Mouse (Mus musculus): ENCODE measurements around the gene 2610318N02Rik. TPM values are rescaled to one million over a fixed set of nuclear protein-coding genes. Genes with fewer than 3 reads are reported as not detected.

2610318N02Rik gene
- polyA plus RNA-seq, 1 experiment: 2.5 TPM

DNA sequence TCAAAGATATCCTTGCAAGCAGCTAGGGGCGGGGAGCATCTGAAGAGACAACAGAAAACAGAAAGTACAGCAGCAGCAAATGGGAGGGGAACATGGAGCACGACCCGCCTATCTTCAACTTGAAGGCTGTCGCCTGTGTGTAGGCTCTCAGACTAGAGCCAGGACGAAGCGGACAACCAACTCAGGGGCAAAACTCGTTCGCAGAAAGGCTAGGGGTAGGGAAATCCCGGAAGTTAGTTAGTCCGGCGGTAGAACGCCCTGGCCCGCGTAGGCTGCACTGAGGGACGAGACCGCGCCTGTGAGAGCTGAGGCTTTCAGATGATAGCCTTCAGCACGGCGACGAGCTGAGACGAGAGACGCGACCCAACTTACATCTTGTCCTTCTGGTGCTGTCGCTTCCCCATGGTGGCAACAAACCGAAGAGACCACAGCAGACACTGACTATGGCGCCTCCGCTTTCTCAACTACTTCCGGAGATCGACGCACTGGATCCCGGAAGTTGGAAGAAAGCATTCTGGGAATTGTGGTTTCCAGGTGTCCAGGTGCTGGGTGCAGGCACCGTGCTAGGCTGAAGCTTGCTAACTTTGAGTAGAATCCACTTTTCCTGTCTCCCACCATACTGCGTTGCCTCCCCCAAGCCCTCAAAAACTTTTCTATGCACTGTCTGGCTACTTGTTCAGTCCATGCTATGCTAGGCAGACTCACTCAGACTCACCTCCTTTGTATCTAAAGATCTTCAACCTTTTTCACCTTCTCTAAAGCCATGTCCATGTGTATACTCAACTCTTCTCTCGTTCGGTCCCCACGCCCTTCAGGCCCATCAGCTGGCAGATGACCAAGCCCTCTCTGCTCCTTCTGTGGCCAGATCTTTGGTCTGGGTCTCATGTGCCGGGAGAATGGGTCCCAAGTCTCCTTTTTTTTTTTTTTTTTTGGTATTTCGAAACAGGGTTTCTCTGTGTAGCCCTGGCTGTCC, 13.9 kb downstream of the 2610318N02Rik start, which contains the start of gene Ppil2:
Ppil2 (minus strand) TSS at position 487 of the 973 bp plus-strand sequence.
- Histone ChIP-seq H3K4me1 (ENCODE audit: control insufficient read depth, insufficient read depth, low read length) (peaks cover 3% of the 10 kb centered on the region; the same call in 1 of the 2 replicates), H3K27ac (ENCODE audit: insufficient read depth, low read length) (no peak within 1 kb of the TSS), H3K4me3 (ENCODE audit: insufficient read depth, low read length) (peak within 1 kb of the TSS; percentile 86)
- TF ChIP-seq POLR2A (IDR thresholded peaks at IDR 0.05; ENCODE audit: extremely low read depth, insufficient read depth, low read length) (peak; percentile 94), CTCF (IDR thresholded peaks at IDR 0.05; ENCODE audit: extremely low read depth, insufficient read depth, low read length) (no peak)

DNA sequence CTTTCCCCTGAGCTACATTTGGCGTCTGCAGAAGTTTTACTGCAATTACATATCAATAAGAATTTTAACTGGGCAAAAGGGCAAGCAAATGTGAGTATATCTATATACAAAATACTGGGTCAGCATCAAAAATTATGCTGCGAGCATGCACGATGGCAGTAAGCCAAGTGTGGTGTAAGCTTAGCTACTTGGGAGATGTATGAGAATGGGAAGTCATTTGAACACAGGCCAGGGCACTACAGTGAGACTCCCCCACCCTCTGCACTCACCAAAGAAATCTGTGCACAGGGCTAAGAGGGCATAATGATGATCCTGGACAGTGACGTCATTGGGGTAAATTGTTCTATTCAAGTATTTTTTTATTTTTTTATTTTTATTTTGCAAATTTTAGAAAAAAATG, 20.4 kb downstream of the 2610318N02Rik start:
- TF ChIP-seq POLR2A (IDR thresholded peaks at IDR 0.05; ENCODE audit: extremely low read depth, insufficient read depth, low read length) (no peak), CTCF (IDR thresholded peaks at IDR 0.05; ENCODE audit: extremely low read depth, insufficient read depth, low read length) (no peak)
- H3K4me1 ChIP-seq (ENCODE audit: control insufficient read depth, insufficient read depth, low read length): no peaks in the 10 kb centered on the region
- H3K4me3 ChIP-seq (ENCODE audit: insufficient read depth, low read length): no peak overlapping the region
- no peak overlapping the region for H3K27ac ChIP-seq (ENCODE audit: insufficient read depth, low read length)

DNA sequence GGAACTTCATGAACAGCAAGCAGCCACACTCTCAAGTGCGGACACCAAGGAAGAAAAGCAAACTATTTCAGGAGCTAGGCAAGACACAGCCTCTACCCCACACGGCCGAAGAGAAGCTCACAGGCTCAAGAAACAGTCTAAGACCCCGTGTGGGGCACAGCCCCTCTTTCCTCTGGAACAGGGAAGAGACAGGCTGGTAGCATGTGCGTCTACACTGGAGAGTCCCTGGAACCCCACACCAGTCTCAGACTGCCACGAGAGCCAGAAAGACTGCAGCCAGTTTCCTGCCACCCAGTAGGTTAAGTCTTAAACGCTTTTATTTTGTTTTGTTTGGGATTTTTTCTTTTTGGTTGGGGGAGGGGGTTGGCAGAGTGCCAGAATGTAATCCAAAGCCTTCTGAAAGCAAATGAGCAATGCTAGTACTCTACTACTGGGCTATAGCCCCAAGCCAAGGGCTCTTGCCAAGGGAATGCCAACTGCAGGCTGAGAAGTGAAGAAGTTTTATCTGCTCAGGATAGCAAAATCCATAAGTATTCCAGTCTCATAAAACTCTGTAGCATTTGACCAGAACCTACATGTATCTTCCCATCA, 22.2 kb downstream of the 2610318N02Rik start:
- no peak overlapping the region for H3K27ac ChIP-seq (ENCODE audit: insufficient read depth, low read length)
- no peak for TF ChIP-seq POLR2A (IDR thresholded peaks at IDR 0.05; ENCODE audit: extremely low read depth, insufficient read depth, low read length)
- TF ChIP-seq CTCF (IDR thresholded peaks at IDR 0.05; ENCODE audit: extremely low read depth, insufficient read depth, low read length): no peak
- H3K4me3 ChIP-seq (ENCODE audit: insufficient read depth, low read length): no peak overlapping the region
- no peaks in the 10 kb centered on the region for H3K4me1 ChIP-seq (ENCODE audit: control insufficient read depth, insufficient read depth, low read length)

DNA sequence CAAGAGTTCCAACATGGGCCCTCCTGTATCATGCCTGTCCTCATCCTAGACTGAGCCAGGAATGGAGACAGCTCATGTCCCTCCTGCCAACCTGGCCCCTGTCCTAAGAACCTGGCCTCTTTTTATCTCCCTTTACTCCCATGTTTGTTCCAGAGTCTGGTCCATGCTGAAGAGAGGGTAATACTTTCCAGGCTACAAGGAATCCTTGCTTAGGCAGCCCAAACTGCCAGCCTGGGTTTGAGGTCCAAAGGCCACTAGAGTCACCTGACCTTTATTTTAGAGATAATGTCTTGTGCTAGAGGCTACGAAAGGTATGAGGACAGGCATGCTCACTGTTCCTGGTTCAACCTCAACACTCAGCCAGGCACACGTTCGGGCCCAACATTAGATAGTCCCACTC, 28.0 kb downstream of the 2610318N02Rik start:
- H3K27ac ChIP-seq (ENCODE audit: insufficient read depth, low read length): no peak overlapping the region
- no peak overlapping the region for H3K4me3 ChIP-seq (ENCODE audit: insufficient read depth, low read length)
- TF ChIP-seq POLR2A (IDR thresholded peaks at IDR 0.05; ENCODE audit: extremely low read depth, insufficient read depth, low read length) (no peak), CTCF (IDR thresholded peaks at IDR 0.05; ENCODE audit: extremely low read depth, insufficient read depth, low read length) (no peak)
- no peaks in the 10 kb centered on the region for H3K4me1 ChIP-seq (ENCODE audit: control insufficient read depth, insufficient read depth, low read length)

DNA sequence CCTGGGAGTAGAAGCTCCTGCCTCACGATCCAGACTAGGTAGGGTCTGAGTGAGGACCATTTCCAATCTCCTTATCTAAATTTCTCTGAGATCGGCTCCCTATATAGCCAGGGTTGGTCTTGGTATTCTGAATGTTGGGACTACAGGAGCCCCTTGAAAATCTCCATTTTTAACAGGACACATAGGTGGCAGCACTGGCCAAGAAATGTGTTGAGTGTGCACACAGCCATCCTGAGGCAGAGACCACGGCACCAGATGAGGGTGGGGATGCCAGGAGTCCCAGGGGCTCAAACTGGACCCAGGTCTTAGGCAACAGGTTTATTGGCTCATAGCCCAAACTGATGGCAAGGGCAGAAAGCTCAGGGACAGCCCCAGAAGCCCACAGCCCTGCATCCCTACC, 36.6 kb downstream of the 2610318N02Rik start:
- Histone ChIP-seq H3K4me1 (ENCODE audit: control insufficient read depth, insufficient read depth, low read length) (peaks cover 4% of the 10 kb centered on the region), H3K27ac (ENCODE audit: insufficient read depth, low read length) (no peak overlapping the region), H3K4me3 (ENCODE audit: insufficient read depth, low read length) (no peak overlapping the region)
- TF ChIP-seq CTCF (IDR thresholded peaks at IDR 0.05; ENCODE audit: extremely low read depth, insufficient read depth, low read length) (peak; percentile 26), POLR2A (IDR thresholded peaks at IDR 0.05; ENCODE audit: extremely low read depth, insufficient read depth, low read length) (no peak)

DNA sequence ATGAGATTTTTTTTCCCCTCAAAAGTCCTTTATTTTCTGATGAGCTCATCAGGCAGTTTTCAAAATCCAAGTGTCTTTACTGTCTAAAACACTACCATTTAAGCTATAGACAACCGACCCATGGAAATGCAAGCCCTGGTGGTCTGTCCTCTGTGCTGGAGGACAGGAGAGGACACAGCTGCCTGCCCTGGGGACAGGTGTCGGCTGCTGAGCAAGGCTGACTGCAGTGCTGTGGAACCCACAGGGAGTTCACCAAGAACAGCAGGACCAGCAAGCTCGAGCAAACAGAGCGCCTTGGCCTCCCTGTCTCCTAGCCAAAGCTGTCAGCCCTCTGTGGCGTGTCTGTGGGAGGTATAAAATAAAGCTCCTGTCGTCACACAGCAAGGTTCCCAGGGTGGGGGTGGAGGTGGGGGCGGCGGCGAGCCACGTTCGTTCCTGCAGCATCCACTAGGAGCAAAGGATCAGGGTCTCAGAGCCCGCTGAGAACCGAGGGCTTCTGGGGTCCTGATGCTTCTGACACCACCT, 38.2 kb downstream of the 2610318N02Rik start:
- H3K4me3 ChIP-seq (ENCODE audit: insufficient read depth, low read length): no peak overlapping the region
- TF ChIP-seq CTCF (IDR thresholded peaks at IDR 0.05; ENCODE audit: extremely low read depth, insufficient read depth, low read length) (no peak), POLR2A (IDR thresholded peaks at IDR 0.05; ENCODE audit: extremely low read depth, insufficient read depth, low read length) (peak; percentile 31; the same call in 1 of the 2 replicates)
- H3K27ac ChIP-seq (ENCODE audit: insufficient read depth, low read length): 0 out of 2 replicates have a peak overlapping the region, but pooled peaks have one; percentile 85
- H3K4me1 ChIP-seq (ENCODE audit: control insufficient read depth, insufficient read depth, low read length): peaks cover 4% of the 10 kb centered on the region

DNA sequence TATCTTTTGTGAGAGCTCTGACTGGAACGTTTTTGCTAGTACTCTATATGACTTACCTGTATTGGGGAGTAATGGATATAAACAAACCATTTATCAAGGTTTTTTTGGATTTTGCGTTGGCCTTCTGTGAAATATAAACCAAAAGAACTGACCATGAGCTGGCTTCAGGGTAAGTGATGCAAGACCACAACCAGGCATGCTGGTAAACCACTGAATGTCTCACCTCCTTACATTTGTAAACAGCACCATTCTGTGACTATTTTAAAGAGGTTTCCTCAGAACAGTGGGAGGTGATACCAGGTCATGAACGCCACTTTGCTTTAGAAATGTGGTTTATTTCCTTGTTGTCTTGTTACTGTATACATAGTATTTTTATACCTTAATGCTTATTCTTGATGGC, 38.7 kb downstream of the 2610318N02Rik start:
- no peak overlapping the region for H3K27ac ChIP-seq (ENCODE audit: insufficient read depth, low read length)
- H3K4me3 ChIP-seq (ENCODE audit: insufficient read depth, low read length): no peak overlapping the region
- TF ChIP-seq POLR2A (IDR thresholded peaks at IDR 0.05; ENCODE audit: extremely low read depth, insufficient read depth, low read length) (no peak), CTCF (IDR thresholded peaks at IDR 0.05; ENCODE audit: extremely low read depth, insufficient read depth, low read length) (no peak)
- H3K4me1 ChIP-seq (ENCODE audit: control insufficient read depth, insufficient read depth, low read length): peaks cover 4% of the 10 kb centered on the region

DNA sequence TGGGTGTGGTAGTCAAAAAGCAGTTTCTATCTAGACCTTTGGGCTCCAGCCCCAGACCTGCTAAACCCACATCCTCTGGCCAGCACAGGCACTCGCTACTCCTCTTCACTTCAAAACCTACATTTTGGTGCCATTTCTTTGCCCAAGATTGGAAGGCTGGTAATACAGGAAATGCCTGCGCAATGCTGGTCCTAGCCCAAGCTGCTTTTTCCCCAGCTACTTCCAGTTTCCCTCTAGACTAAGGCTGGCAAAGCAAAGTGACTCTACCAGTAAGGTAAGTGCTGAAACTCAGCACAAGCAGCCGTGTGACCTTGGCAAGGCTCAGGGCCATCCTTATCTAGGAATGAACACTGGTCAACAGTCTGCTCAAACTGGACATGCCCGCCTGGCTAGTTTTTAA, 39.3 kb downstream of the 2610318N02Rik start:
- TF ChIP-seq CTCF (IDR thresholded peaks at IDR 0.05; ENCODE audit: extremely low read depth, insufficient read depth, low read length) (no peak), POLR2A (IDR thresholded peaks at IDR 0.05; ENCODE audit: extremely low read depth, insufficient read depth, low read length) (no peak)
- no peak overlapping the region for H3K27ac ChIP-seq (ENCODE audit: insufficient read depth, low read length)
- peaks cover 4% of the 10 kb centered on the region for H3K4me1 ChIP-seq (ENCODE audit: control insufficient read depth, insufficient read depth, low read length)
- no peak overlapping the region for H3K4me3 ChIP-seq (ENCODE audit: insufficient read depth, low read length)

DNA sequence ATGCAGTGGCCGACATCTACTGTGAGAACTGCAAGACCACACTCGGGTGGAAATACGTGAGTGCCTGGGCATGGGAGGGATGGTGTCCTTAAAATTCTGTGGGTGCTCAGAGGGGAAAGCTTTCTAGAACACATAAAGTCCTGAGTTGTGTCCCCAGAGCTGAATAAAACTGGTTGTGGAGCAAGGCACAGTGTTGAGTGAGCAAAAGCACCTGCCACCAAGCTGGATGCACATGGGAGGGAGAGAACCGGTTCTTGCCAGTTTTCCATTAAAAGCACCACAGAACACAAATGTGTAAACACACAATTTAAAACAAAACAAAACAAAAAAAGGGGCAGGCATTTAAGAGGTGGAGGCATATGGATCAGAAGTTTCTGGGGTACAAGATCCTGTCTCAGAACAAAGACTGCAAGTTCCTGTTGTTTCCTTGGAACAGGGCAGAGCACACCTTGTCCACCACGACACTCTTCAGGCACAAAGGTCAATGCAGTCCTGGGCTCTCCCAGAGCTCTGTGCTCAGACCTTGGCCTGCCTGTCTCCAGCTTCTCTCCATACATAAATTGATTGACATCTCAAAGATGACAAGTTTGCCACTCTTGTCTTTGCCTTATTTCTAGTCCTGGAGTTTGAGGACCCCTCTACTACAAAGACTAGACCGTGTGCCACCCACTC, 42.7 kb downstream of the 2610318N02Rik start:
- Histone ChIP-seq H3K27ac (ENCODE audit: insufficient read depth, low read length) (no peak overlapping the region), H3K4me3 (ENCODE audit: insufficient read depth, low read length) (no peak overlapping the region)
- no peak for TF ChIP-seq CTCF (IDR thresholded peaks at IDR 0.05; ENCODE audit: extremely low read depth, insufficient read depth, low read length)
- TF ChIP-seq POLR2A (IDR thresholded peaks at IDR 0.05; ENCODE audit: extremely low read depth, insufficient read depth, low read length): no peak

More for the DNA sequence above, 42.7 kb downstream of the 2610318N02Rik start:
- peaks cover 2% of the 10 kb centered on the region for H3K4me1 ChIP-seq (ENCODE audit: control insufficient read depth, insufficient read depth, low read length)

Measured in cortical plate, adult 2 months (tissue).